Mouse (Mus musculus): ENCODE results near the gene Tpmt.

- no peak for TF ChIP-seq CTCF (IDR thresholded peaks at IDR 0.05)
- TF ChIP-seq POLR2A (IDR thresholded peaks at IDR 0.05; ENCODE audit: insufficient read depth, low read depth, low read length): no peak
Measured at GRCm38 (mm10) chr13:47013740-47014139, 30.8 kb downstream of the Tpmt start.
